Mouse (Mus musculus) bone marrow macrophage, adult 2 months (primary cell): Measurements from ENCODE around the gene Tnik.

ENCODE experiments used
- CTCF ChIP-seq: IDR thresholded peaks from 2 replicates; pipeline ENCODE4 v1.5.1; 2012; ENCODE audit warnings: low read depth, mild to moderate bottlenecking, low read length, moderate library complexity
- POLR2A ChIP-seq: IDR thresholded peaks from 2 replicates; pipeline ENCODE4 v1.6.1; 2012; ENCODE audit warnings: mild to moderate bottlenecking, low read depth, low read length, borderline replicate concordance

DNA sequence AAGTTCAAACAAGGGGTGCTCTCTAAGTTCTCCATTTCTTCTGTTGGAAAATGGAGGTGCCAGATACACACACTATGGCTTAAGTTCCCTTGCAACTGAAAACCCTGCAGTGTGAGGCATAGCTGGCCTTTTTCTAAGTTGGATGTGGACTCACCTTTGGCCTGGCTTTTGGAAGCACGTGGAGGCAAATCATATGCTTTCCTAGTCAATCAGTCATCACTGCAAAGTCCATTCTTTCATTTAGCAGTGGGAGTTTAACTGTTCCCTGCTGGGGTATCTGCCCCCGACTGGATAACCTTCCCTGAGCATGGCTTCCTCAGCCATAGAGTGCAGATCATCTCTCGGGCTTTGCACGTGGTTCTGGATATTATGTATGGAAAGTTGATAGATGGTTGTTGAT lies 436.6 kb downstream of the Tnik start:
- TF ChIP-seq POLR2A = no peak
- no peak for TF ChIP-seq CTCF
